Mouse (Mus musculus) liver, embryonic 11.5 days (tissue): ENCODE measurements around the gene Sema6c. TPM values are rescaled to one million over a fixed set of nuclear protein-coding genes. Genes with fewer than 3 reads are reported as not detected.

ENCODE experiments used
- ATAC-seq: fragments of 200-750 bp; cut with Nextera tagmentation; replicated peaks from 2 replicates; pipeline ENCODE4 v1.8.0; 2017; ENCODE audit warnings: moderate number of reproducible peaks, mild to moderate bottlenecking, moderate TSS enrichment, moderate library complexity; ENCODE audit not compliant: low FRiP score
- DNase-seq: peaks from one replicate; pipeline ENCODE4 v3.0.0-alpha.2; 2017; ENCODE audit warnings: low spot score
- H3K27ac ChIP-seq: fragments of 300-500 bp; sonication (generic); 2 replicates; pipeline ENCODE4 v1.5.1; 2014; ENCODE audit warnings: mild to moderate bottlenecking, low read depth, low read length, control low read depth
- H3K27me3 ChIP-seq: fragments of 300-500 bp; sonication (generic); replicated peaks from 2 replicates; pipeline ENCODE4 v1.6.1; 2014; ENCODE audit warnings: low read length, mixed read lengths; ENCODE audit not compliant: control insufficient read depth, insufficient read depth
- H3K36me3 ChIP-seq: fragments of 300-500 bp; sonication (generic); 2 replicates; pipeline ENCODE4 v1.6.1; 2014; ENCODE audit warnings: mild to moderate bottlenecking, low read length, moderate library complexity, mixed read lengths; ENCODE audit not compliant: control insufficient read depth, insufficient read depth
- H3K4me1 ChIP-seq: fragments of 300-500 bp; sonication (generic); replicated peaks from 2 replicates; pipeline ENCODE4 v1.6.1; 2014; ENCODE audit warnings: low read length, mixed read lengths; ENCODE audit not compliant: control insufficient read depth, insufficient read depth
- H3K4me2 ChIP-seq: fragments of 300-500 bp; sonication (generic); 2 replicates; pipeline ENCODE4 v1.6.1; 2014; ENCODE audit warnings: mild to moderate bottlenecking, control low read depth, moderate library complexity
- H3K4me3 ChIP-seq: fragments of 300-500 bp; sonication (generic); 2 replicates; pipeline ENCODE4 v1.5.1; 2014; ENCODE audit warnings: low read depth, low read length, control low read depth
- H3K9ac ChIP-seq: fragments of 300-500 bp; sonication (generic); 2 replicates; pipeline ENCODE4 v1.6.1; 2014; ENCODE audit warnings: low read depth, low read length, control low read depth
- H3K9me3 ChIP-seq: fragments of 300-500 bp; sonication (generic); 2 replicates; pipeline ENCODE4 v1.6.1; 2016; ENCODE audit warnings: low read length, inconsistent platforms, mixed read lengths; ENCODE audit not compliant: control insufficient read depth
- WGBS: fragments of 180-500 bp; shearing (Covaris S2); extraction: QIAGEN DNeasy Blood & Tissue Kit; methylation state at CpG from one replicate; pipeline ENCODE4 v1.1.7; 2014; 5-methylcytosine and 5-hydroxymethylcytosine counted together
- polyA plus RNA-seq: library from polyadenylated mRNA; unstranded; fragments of >200 nt; fragmentation: Nextera tagmentation; extraction: Ambion mirVana; gene quantifications from 2 replicates; pipeline ENCODE4 v1.2.1, GENCODE M21; 2014

Gene Sema6c
- polyA plus RNA-seq, 1 experiment from 2014 or later, result 2.8 TPM

GRCm38 (mm10) chr3:95181841-95182240 lies 21.6 kb downstream of the Sema6c start:
- Histone ChIP-seq H3K36me3 (peaks cover 5% of the 10 kb centered on the region; the same call in 1 of the 2 replicates), H3K4me3 (no peak overlapping the region), H3K27ac (no peak overlapping the region), H3K4me2 (no peak overlapping the region), H3K9me3 (no peaks in the 10 kb centered on the region), H3K4me1 (no peaks in the 10 kb centered on the region), H3K9ac (no peak overlapping the region), H3K27me3 (no peaks in the 10 kb centered on the region)
- ATAC-seq (no peak), DNase-seq (no peak)
- 77% methylated on average over 1 of the region's 1 CpGs for WGBS

- Histone ChIP-seq H3K9me3 (no peaks in the 10 kb centered on the region), H3K36me3 (peaks cover 30% of the 10 kb centered on the region), H3K27me3 (no peaks in the 10 kb centered on the region), H3K27ac (no peak overlapping the region), H3K4me2 (no peak overlapping the region), H3K4me3 (no peak overlapping the region), H3K4me1 (no peaks in the 10 kb centered on the region), H3K9ac (no peak overlapping the region)
- ATAC-seq (no peak), DNase-seq (no peak)
- 90% methylated on average over 9 of the region's 9 CpGs for WGBS
Measured at GRCm38 (mm10) chr3:95184796-95185577, 24.7 kb downstream of the Sema6c start.

DNA sequence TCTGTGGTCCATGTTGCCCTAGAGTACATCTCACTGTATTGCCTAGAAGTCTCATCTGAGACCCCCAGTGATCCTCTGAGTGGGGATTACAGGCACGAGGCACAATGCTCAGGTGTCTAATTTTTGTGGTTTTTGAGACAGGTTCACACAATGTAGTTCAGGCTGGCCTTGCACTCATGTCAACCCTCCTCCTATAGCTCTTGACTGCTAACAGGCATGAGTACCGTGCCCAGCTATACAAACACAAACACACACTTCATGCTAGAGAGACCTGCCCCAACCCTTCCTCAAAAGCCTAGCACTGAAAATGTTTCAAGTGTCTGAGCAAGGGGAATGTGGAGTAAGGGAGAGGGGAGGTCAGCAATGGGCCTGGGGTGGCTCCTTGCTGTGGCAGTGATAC lies 25.8 kb downstream of the Sema6c start:
- no peaks in the 10 kb centered on the region for H3K9me3 ChIP-seq
- H3K9ac ChIP-seq, result no peak overlapping the region
- DNase-seq, result no peak
- no peak for ATAC-seq
- no peak overlapping the region for H3K27ac ChIP-seq
- no peak overlapping the region for H3K4me2 ChIP-seq
- H3K4me1 ChIP-seq, result no peaks in the 10 kb centered on the region
- no peaks in the 10 kb centered on the region for H3K27me3 ChIP-seq
- 90% methylated on average over 2 of the region's 2 CpGs for whole genome bisulfite sequencing
- peaks cover 30% of the 10 kb centered on the region for H3K36me3 ChIP-seq
- H3K4me3 ChIP-seq, result no peak overlapping the region

DNA sequence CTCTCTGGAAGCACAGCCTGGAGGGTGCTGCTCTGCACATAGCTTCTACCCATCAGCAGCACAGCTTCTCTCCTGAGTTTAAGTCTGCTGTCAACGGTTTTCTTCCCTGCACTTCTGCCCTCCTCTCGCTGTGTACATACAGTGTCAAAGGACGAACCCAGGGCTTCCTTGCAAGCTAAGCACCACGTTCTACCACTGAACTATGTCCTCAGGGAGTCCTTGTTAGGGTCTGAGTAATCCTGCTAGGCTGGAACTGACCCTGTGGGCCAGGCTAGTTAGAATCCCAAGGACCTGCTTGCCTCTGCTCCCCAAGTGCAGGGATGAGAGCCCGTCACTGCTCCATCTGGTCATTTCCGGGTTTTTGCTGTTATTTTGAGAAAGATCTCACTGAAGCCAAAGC lies 26.6 kb downstream of the Sema6c start:
- no peaks in the 10 kb centered on the region for H3K9me3 ChIP-seq
- ATAC-seq (no peak), DNase-seq (no peak)
- no peak overlapping the region for H3K4me2 ChIP-seq
- no peaks in the 10 kb centered on the region for H3K4me1 ChIP-seq
- H3K36me3 ChIP-seq, result peaks cover 31% of the 10 kb centered on the region
- no peak overlapping the region for H3K9ac ChIP-seq
- H3K27ac ChIP-seq, result no peak overlapping the region
- WGBS, result 89% methylated on average over 6 of the region's 6 CpGs
- no peaks in the 10 kb centered on the region for H3K27me3 ChIP-seq
- no peak overlapping the region for H3K4me3 ChIP-seq

- no peaks in the 10 kb centered on the region for H3K27me3 ChIP-seq
- DNase-seq (no peak), ATAC-seq (no peak)
- H3K27ac ChIP-seq, result no peak overlapping the region
- H3K9ac ChIP-seq, result no peak overlapping the region
- H3K4me1 ChIP-seq, result no peaks in the 10 kb centered on the region
- 88% methylated on average over 6 of the region's 6 CpGs for WGBS
- no peaks in the 10 kb centered on the region for H3K9me3 ChIP-seq
- H3K4me3 ChIP-seq, result no peak overlapping the region
- no peak overlapping the region for H3K4me2 ChIP-seq
- peaks cover 37% of the 10 kb centered on the region for H3K36me3 ChIP-seq
Measured at GRCm38 (mm10) chr3:95194721-95195135, 34.5 kb downstream of the Sema6c start.

- no peak overlapping the region for H3K4me3 ChIP-seq
- no peaks in the 10 kb centered on the region for H3K9me3 ChIP-seq
- H3K4me2 ChIP-seq, result no peak overlapping the region
- WGBS, result 84% methylated on average over 2 of the region's 2 CpGs
- no peak overlapping the region for H3K9ac ChIP-seq
- H3K27ac ChIP-seq, result no peak overlapping the region
- no peak for DNase-seq
- H3K27me3 ChIP-seq, result no peaks in the 10 kb centered on the region
- peaks cover 42% of the 10 kb centered on the region for H3K36me3 ChIP-seq
- no peak for ATAC-seq
- no peaks in the 10 kb centered on the region for H3K4me1 ChIP-seq
Measured at GRCm38 (mm10) chr3:95195772-95196171, 35.5 kb downstream of the Sema6c start.

DNA sequence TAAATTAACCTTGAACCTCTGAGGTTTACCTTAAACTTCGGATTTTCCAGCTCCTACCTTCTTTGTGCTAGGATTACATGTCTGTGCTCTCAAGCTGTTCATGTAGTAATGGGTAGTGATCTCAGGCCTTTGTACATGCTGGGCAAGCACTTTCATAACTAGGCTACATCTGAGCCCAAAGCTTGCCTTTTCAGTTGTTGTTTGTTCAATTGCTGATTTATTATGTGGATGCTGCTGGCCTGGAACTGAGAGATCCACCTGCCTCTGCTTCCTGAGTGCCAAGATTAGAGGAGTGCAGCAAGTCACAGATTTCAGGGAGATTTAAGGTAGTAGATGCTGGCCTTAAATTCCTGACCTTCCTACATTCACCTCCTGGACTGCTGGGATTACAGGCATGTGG lies 38.8 kb downstream of the Sema6c start:
- H3K4me1 ChIP-seq, result no peaks in the 10 kb centered on the region
- H3K27me3 ChIP-seq, result no peaks in the 10 kb centered on the region
- H3K4me3 ChIP-seq, result no peak overlapping the region
- DNase-seq (no peak), ATAC-seq (no peak)
- H3K9me3 ChIP-seq, result no peaks in the 10 kb centered on the region
- WGBS, result 86% methylated on average over 1 of the region's 1 CpGs
- H3K9ac ChIP-seq, result no peak overlapping the region
- H3K27ac ChIP-seq, result no peak overlapping the region
- H3K4me2 ChIP-seq, result no peak overlapping the region
- H3K36me3 ChIP-seq, result peaks cover 48% of the 10 kb centered on the region

- no peak overlapping the region for H3K4me3 ChIP-seq
- H3K9ac ChIP-seq, result no peak overlapping the region
- ATAC-seq (no peak), DNase-seq (no peak)
- H3K9me3 ChIP-seq, result no peaks in the 10 kb centered on the region
- H3K4me2 ChIP-seq, result no peak overlapping the region
- WGBS, result 86% methylated on average over 7 of the region's 7 CpGs
- no peak overlapping the region for H3K27ac ChIP-seq
- peaks cover 49% of the 10 kb centered on the region for H3K36me3 ChIP-seq
- H3K4me1 ChIP-seq, result no peaks in the 10 kb centered on the region
- no peaks in the 10 kb centered on the region for H3K27me3 ChIP-seq
Measured at GRCm38 (mm10) chr3:95200132-95200531, 39.9 kb downstream of the Sema6c start.

- H3K4me3 ChIP-seq, result no peak overlapping the region
- DNase-seq (no peak), ATAC-seq (no peak)
- peaks cover 51% of the 10 kb centered on the region for H3K36me3 ChIP-seq
- H3K4me1 ChIP-seq, result no peaks in the 10 kb centered on the region
- no peak overlapping the region for H3K4me2 ChIP-seq
- no peak overlapping the region for H3K27ac ChIP-seq
- no peaks in the 10 kb centered on the region for H3K27me3 ChIP-seq
- WGBS, result 88% methylated on average over 2 of the region's 2 CpGs
- H3K9ac ChIP-seq, result no peak overlapping the region
- no peaks in the 10 kb centered on the region for H3K9me3 ChIP-seq
Measured at GRCm38 (mm10) chr3:95200562-95200961, 40.3 kb downstream of the Sema6c start.
